Mouse (Mus musculus) neural tube, embryonic 13.5 days (tissue): ENCODE measurements around the gene Zfp423. TPM values are rescaled to one million over a fixed set of nuclear protein-coding genes. Genes with fewer than 3 reads are reported as not detected.

Experiments used
- ATAC-seq: fragments of 200-750 bp; cut with Nextera tagmentation; 2 replicates; pipeline ENCODE4 v1.8.0; 2017; ENCODE audit warnings: low read depth, mild to moderate bottlenecking, moderate TSS enrichment, moderate library complexity
- H3K27ac ChIP-seq: fragments of 300-500 bp; sonication (generic); replicated peaks from 2 replicates; pipeline ENCODE4 v1.5.1; 2015; ENCODE audit warnings: moderate library complexity, mild to moderate bottlenecking, inconsistent platforms
- H3K27me3 ChIP-seq: fragments of 300-500 bp; sonication (generic); 2 replicates; pipeline ENCODE4 v1.6.1; 2015; ENCODE audit warnings: mild to moderate bottlenecking, inconsistent platforms
- H3K36me3 ChIP-seq: fragments of 300-500 bp; sonication (generic); 2 replicates; pipeline ENCODE4 v1.6.1; 2015; ENCODE audit warnings: mild to moderate bottlenecking, inconsistent platforms
- H3K4me1 ChIP-seq: fragments of 300-500 bp; sonication (generic); replicated peaks from 2 replicates; pipeline ENCODE4 v1.6.1; 2015; ENCODE audit warnings: inconsistent platforms
- H3K4me2 ChIP-seq: fragments of 300-500 bp; sonication (generic); 2 replicates; pipeline ENCODE4 v1.6.1; 2015; ENCODE audit warnings: inconsistent platforms, mild to moderate bottlenecking, moderate library complexity
- H3K4me3 ChIP-seq: fragments of 300-500 bp; sonication (generic); 2 replicates; pipeline ENCODE4 v1.5.1; 2015; ENCODE audit warnings: mild to moderate bottlenecking, inconsistent platforms
- H3K9ac ChIP-seq: fragments of 300-500 bp; sonication (generic); 2 replicates; pipeline ENCODE4 v1.6.1; 2015; ENCODE audit warnings: moderate library complexity, mild to moderate bottlenecking, inconsistent platforms
- H3K9me3 ChIP-seq: fragments of 300-500 bp; sonication (generic); 2 replicates; pipeline ENCODE4 v1.6.1; 2016; ENCODE audit warnings: inconsistent platforms
- WGBS: fragments of 180-500 bp; shearing (Covaris S2); methylation state at CpG from one replicate; pipeline ENCODE4 v1.1.7; 2015; 5-methylcytosine and 5-hydroxymethylcytosine counted together
- polyA plus RNA-seq: library from polyadenylated mRNA; unstranded; fragments of >200 nt; fragmentation: Nextera tagmentation; extraction: Ambion mirVana; gene quantifications from 2 replicates; pipeline ENCODE4 v1.2.1, GENCODE M21; 2015

The Zfp423 gene
- polyA plus RNA-seq, 1 experiment from 2014 or later, result 35.5 TPM

- ATAC-seq, result peak; percentile 36
- Histone ChIP-seq H3K27me3 (no peaks in the 10 kb centered on the region), H3K4me2 (peak overlapping the region; percentile 69), H3K36me3 (no peaks in the 10 kb centered on the region), H3K4me1 (peaks cover 59% of the 10 kb centered on the region), H3K27ac (no peak overlapping the region), H3K4me3 (peak overlapping the region; percentile 39), H3K9ac (peak overlapping the region; percentile 72), H3K9me3 (no peaks in the 10 kb centered on the region)
- WGBS, result 4% methylated on average over 42 of the region's 42 CpGs
Observed at GRCm38 (mm10) chr8:87943651-87944091, 15.7 kb downstream of the Zfp423 start.

DNA sequence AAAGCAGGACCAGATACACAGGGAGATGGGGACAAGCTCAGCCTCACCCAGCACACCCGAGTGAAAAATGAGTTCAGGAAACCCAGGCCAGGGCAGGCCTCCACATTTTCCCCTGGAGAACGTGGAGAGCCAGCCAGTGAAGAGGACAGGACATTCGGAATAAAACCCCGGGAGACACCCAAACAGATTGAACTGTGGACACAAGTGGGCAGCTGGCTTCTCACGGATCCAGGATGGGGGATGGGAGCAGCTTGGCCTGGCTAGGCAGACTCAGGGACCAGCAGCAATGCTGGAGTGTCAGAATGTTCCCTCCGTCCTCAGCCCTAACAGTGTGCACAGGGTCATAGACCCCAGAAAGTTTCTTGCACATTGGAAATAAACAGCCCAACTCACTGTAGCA, 18.7 kb downstream of the Zfp423 start:
- H3K4me3 ChIP-seq, result no peak overlapping the region
- H3K27ac ChIP-seq, result no peak overlapping the region
- no peaks in the 10 kb centered on the region for H3K36me3 ChIP-seq
- no peak overlapping the region for H3K4me2 ChIP-seq
- no peak overlapping the region for H3K9ac ChIP-seq
- 24% methylated on average over 6 of the region's 6 CpGs for WGBS
- H3K4me1 ChIP-seq, result peaks cover 66% of the 10 kb centered on the region
- H3K9me3 ChIP-seq, result no peaks in the 10 kb centered on the region
- H3K27me3 ChIP-seq, result no peaks in the 10 kb centered on the region
- ATAC-seq, result no peak

GRCm38 (mm10) chr8:87939308-87939936, 20.0 kb downstream of the Zfp423 start:
- Histone ChIP-seq H3K27ac (peak overlapping the region; percentile 81), H3K9me3 (no peaks in the 10 kb centered on the region), H3K4me3 (0 out of 2 replicates have a peak overlapping the region, but pooled peaks have one; percentile 15), H3K36me3 (no peaks in the 10 kb centered on the region), H3K4me1 (peaks cover 65% of the 10 kb centered on the region), H3K4me2 (peak overlapping the region; percentile 52), H3K27me3 (no peaks in the 10 kb centered on the region), H3K9ac (peak overlapping the region; percentile 59)
- WGBS, result 10% methylated on average over 8 of the region's 8 CpGs
- ATAC-seq, result peak; percentile 9; the same call in 1 of the 2 replicates

DNA sequence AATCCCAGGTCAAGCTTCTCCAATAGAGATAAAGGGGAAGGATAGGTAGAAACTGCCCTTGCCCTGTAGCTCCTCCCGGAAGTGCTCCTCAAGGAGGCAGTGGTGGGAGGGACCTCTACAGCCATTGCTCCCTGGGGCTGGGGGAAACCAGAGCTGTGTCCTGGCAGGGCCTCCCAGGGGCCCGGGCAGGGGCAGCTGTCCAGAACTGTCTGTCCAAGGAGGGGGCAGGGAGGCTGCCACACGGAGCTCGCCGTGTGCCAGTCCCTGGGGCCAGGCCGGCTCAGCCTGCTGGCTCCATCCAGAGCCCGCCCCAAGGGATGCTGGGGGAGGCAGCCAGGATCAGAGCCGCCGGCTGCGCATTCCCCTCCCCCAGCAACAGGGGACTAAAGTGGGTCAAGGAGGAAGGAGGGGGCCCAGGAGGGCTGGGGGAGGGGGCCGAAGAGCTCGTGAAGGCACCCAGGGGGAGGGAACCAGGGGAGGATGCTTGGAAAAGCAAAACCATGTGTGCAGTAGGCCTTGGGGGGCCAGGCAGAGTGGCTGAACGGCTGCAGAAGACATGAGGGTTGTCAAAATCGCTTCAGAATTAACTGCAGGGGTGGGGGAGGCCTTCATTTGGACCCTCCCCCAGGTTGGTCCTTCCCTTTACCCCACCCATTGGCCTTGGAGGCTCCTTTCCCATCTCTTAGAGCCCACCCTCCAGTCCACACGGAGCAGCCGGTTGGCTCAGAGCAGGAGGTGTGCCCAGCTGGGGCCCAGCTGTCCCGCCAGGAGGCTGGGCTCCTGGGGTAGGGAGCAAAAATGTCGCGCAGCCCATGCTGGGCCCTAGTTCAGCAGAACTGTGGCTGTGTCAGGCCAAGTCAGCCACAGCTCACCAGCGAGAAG, 20.8 kb downstream of the Zfp423 start:
- peak; percentile 76 for ATAC-seq
- Histone ChIP-seq H3K9me3 (no peaks in the 10 kb centered on the region), H3K4me3 (peak overlapping the region; percentile 15), H3K9ac (peak overlapping the region; percentile 59), H3K27ac (peak overlapping the region; percentile 81), H3K4me2 (peak overlapping the region; percentile 52), H3K4me1 (peaks cover 65% of the 10 kb centered on the region), H3K36me3 (no peaks in the 10 kb centered on the region), H3K27me3 (no peaks in the 10 kb centered on the region)
- 1% methylated on average over 20 of the region's 20 CpGs for WGBS

- 53% methylated on average over 3 of the region's 3 CpGs for WGBS
- Histone ChIP-seq H3K4me3 (no peak overlapping the region), H3K4me1 (peaks cover 75% of the 10 kb centered on the region), H3K4me2 (no peak overlapping the region), H3K27me3 (no peaks in the 10 kb centered on the region), H3K36me3 (no peaks in the 10 kb centered on the region), H3K9ac (no peak overlapping the region), H3K27ac (peak overlapping the region; percentile 81; the same call in 1 of the 2 replicates), H3K9me3 (no peaks in the 10 kb centered on the region)
- no peak for ATAC-seq
Observed at GRCm38 (mm10) chr8:87937211-87937610, 22.2 kb downstream of the Zfp423 start.

DNA sequence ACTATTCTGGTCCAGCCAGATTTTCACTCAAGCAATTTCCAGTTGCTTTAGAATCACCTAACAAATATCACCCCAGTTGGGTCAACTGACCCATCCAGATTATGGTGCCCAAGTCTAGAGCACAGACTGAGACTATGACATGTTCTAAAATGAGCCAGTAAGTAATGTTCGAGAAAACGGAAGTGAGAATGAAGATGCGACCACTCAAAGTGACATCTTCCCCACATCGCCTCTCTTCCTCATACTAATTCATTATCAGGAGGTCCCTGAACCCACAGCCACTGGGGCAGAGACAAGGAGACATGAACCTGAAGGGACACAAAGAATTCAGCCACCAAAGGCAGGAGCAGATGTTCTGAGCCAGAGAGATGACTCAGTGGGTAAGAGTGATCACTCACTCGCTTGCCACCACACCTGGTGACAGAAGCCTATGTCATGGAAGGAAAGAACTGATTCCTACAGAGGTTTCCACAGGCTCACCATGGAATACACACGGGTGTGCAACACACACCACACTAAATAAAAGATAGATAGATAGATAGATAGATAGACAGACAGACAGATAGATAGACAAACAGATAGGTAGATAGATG, 24.2 kb downstream of the Zfp423 start:
- no peaks in the 10 kb centered on the region for H3K36me3 ChIP-seq
- WGBS, result 91% methylated on average over 6 of the region's 6 CpGs
- no peaks in the 10 kb centered on the region for H3K9me3 ChIP-seq
- peaks cover 69% of the 10 kb centered on the region for H3K4me1 ChIP-seq
- ATAC-seq, result no peak
- no peak overlapping the region for H3K4me2 ChIP-seq
- no peak overlapping the region for H3K9ac ChIP-seq
- no peak overlapping the region for H3K27ac ChIP-seq
- H3K27me3 ChIP-seq, result no peaks in the 10 kb centered on the region
- H3K4me3 ChIP-seq, result no peak overlapping the region

- WGBS, result 61% methylated on average over 13 of the region's 13 CpGs
- Histone ChIP-seq H3K4me3 (no peak overlapping the region), H3K27ac (peak overlapping the region; percentile 13; the same call in 1 of the 2 replicates), H3K27me3 (no peaks in the 10 kb centered on the region), H3K4me2 (no peak overlapping the region), H3K4me1 (peaks cover 64% of the 10 kb centered on the region), H3K36me3 (no peaks in the 10 kb centered on the region), H3K9ac (no peak overlapping the region), H3K9me3 (no peaks in the 10 kb centered on the region)
- no peak for ATAC-seq
Observed at GRCm38 (mm10) chr8:87934175-87934574, 25.2 kb downstream of the Zfp423 start.

DNA sequence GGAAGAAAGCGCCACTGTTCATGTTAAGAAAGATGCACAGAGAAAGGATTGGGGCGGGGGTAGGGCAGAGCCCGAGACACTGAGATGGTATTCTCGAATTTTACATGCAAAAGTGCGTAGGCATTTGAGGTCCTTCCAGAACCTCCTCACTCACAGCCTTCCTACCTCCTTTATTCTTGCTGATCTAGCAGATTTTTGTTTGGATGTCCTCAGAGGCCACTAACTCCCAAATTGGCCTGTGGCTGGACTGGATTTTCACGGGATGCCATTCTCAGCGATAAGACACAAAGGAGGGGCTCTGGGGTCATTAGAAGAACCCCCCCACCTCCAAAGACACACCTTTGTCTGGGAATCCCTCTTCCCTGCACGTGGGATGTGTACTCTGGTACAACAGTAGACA, 25.6 kb downstream of the Zfp423 start:
- ATAC-seq, result no peak
- H3K4me2 ChIP-seq, result no peak overlapping the region
- no peaks in the 10 kb centered on the region for H3K9me3 ChIP-seq
- no peaks in the 10 kb centered on the region for H3K27me3 ChIP-seq
- 0 out of 2 replicates have a peak overlapping the region, but pooled peaks have one; percentile 65 for H3K27ac ChIP-seq
- WGBS, result 49% methylated on average over 8 of the region's 8 CpGs
- no peaks in the 10 kb centered on the region for H3K36me3 ChIP-seq
- peaks cover 64% of the 10 kb centered on the region for H3K4me1 ChIP-seq
- no peak overlapping the region for H3K4me3 ChIP-seq
- H3K9ac ChIP-seq, result 0 out of 2 replicates have a peak overlapping the region, but pooled peaks have one; percentile 34

DNA sequence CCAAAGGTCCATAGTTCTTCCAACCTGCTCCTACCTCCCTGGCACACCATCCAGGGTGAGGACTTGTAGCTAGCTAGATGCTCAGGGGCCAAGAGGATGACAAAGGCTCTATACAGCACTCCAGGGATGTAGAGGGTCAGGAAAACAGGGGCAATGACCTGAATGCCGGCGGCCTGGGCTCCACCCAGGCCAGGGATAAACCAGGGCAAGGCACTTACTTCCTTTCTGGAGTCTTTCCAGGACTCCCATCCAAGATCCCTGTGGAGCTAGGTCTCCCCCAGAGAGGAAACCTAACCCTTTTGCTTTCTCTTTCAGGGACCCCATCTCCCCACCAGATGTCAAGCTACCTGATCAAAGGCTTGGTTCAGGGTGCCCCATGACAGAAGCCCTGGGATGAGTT, 30.5 kb downstream of the Zfp423 start:
- Histone ChIP-seq H3K9ac (no peak overlapping the region), H3K4me2 (no peak overlapping the region), H3K27ac (no peak overlapping the region), H3K9me3 (no peaks in the 10 kb centered on the region), H3K36me3 (no peaks in the 10 kb centered on the region), H3K4me1 (peaks cover 58% of the 10 kb centered on the region), H3K27me3 (no peaks in the 10 kb centered on the region), H3K4me3 (no peak overlapping the region)
- 25% methylated on average over 2 of the region's 2 CpGs for WGBS
- no peak for ATAC-seq

DNA sequence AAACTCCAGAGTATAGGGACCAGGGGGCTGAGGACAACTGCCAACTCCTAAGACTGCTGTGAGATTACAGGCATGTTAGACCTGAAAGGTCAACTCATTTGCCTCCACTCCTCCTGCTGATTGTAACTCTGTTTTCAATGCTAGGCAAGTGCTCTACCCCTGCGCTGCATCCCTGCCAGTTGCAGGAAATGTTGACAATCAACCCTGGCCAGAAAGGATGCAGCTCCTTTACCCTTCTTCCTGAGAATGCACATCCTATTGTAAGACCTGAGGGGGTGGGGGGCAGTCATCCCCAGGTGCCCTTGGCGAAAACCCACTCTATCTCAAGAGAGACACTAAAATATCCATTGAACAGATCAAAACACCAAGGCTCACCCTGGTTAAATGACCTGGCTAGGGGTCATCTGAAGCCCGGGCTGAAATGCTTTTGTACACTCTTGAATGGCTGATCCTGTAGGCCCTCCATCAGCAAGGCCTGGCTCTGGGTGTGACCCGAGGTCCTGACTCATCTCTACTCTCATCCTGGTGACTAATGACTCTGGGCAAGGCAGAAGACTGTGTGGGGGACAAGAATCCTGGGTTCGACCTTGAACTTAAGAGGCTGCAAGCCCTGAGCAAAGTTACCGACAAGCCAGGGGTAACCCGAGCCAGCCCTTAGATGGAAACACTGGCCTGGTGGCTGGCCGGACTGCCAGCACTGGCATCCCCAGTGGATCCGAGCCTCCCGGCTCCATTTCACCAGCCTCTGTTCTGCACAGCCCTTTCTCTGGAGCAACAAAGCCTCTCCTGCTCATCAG, 32.2 kb downstream of the Zfp423 start:
- no peak for ATAC-seq
- Histone ChIP-seq H3K4me2 (no peak overlapping the region), H3K36me3 (no peaks in the 10 kb centered on the region), H3K9me3 (no peaks in the 10 kb centered on the region), H3K9ac (no peak overlapping the region), H3K27me3 (no peaks in the 10 kb centered on the region), H3K4me1 (peaks cover 55% of the 10 kb centered on the region), H3K27ac (peak overlapping the region; percentile 14; the same call in 1 of the 2 replicates), H3K4me3 (no peak overlapping the region)
- 61% methylated on average over 10 of the region's 10 CpGs for WGBS

- Histone ChIP-seq H3K4me2 (no peak overlapping the region), H3K9me3 (no peaks in the 10 kb centered on the region), H3K9ac (no peak overlapping the region; the same call in 1 of the 2 replicates), H3K4me3 (no peak overlapping the region), H3K27ac (0 out of 2 replicates have a peak overlapping the region, but pooled peaks have one; percentile 28), H3K27me3 (no peaks in the 10 kb centered on the region), H3K4me1 (peaks cover 56% of the 10 kb centered on the region), H3K36me3 (no peaks in the 10 kb centered on the region)
- 72% methylated on average over 7 of the region's 7 CpGs for WGBS
- no peak for ATAC-seq
Observed at GRCm38 (mm10) chr8:87926098-87926890, 33.1 kb downstream of the Zfp423 start.
